Mouse (Mus musculus): Measurements from ENCODE around the gene Ccni.

Ccni gene

DNA sequence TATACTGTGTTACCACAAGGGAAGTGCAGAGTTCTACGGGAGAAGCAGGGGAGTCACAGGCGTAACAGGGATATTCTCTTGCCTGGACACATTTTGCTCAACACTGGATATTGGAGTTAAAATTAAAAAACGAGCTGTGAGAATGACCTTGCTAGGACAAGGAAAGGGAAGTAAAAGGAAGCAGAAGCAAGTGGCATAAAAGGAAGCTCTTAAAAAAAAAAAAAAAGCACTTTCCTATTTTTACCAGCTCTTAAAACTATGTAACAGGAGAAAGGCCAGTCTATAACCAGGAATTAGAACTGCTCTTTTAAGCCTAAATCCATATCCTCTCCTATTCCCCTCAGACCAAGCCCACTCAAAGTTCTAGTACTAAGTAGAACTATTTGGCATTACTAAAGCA is 8.1 kb downstream of the Ccni start:
- DNase-seq (ENCODE audit: low spot score): no peak

GRCm38 (mm10) chr5:93190428-93190827 is 15.9 kb downstream of the Ccni start:
- DNase-seq (ENCODE audit: low spot score): no peak

DNA sequence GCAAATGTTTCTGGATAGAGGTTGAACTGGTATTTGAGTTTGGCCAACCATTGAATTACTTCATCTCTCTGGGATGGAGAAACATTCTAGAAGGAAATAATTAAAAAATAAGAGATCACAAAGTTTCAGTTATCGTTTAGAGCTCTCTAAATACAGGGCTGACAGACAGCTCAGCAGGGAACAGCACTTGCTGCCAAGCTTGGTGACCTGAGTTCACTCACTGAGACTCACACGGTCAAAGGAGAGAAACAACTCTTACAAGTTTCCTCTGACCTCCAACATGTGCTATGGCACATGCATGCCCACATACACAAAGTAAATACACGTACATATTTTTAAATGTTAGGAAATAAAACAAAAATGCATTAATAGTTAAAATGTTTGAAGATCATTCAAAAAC is 16.7 kb downstream of the Ccni start:
- no peak for DNase-seq (ENCODE audit: low spot score)

DNA sequence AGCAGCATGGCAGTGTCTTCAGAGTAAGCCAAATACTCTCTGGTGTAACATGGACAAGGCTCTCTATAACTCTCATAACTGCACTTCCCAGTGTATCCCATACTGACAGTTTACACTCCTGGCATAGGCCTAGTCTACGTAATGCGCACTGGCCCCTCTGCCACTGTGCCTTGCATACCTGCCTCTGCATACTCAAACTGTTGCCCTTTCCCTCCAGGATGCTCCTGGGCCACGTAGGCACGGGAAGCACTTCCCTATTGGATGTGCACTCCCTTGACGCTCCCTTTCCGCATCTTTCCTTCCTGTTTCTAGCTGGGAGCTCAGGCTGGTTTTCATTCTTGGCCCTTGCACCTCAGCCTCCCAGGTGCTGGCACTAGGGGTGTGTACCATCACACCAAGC is 21.7 kb downstream of the Ccni start:
- DNase-seq (ENCODE audit: low spot score): no peak

DNA sequence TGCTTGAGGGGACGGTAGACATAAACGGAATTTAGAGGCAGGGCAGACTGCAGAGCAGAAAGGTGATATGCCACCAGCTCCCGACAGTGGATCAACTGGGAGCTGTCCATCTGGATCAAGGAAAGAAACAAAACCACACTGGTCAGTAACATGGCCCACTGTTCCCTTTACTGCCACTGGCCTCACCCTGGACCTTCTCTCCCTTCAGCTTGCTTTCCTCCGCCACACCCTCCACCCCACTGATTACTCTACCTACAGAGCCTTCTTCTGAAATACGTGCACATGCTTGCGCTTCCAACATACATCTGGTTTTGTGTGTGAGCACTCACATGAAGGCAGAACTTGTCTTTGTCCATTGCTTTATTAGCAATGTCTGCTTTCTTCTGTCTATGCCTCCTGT is 23.0 kb downstream of the Ccni start:
- DNase-seq (ENCODE audit: low spot score): no peak

DNA sequence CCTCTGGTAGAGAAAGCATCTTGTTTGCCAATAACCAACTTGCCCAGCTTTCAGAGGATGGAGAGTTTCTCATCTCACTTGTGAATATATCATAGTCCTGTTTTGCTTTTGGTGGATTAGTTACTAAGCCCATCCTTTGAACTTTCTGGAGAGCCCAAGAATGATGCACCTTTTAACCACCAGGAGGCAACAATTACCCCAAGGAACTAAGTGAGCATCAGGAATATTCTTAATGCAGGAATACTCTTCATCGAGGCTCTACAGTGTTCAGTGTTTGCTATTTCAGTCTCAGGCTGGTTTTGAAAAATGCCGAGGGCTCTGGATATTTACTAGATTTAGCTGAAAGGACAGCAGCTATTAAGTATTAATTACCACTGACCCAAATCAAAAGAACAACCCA is 26.0 kb downstream of the Ccni start:
- DNase-seq (ENCODE audit: low spot score): peak; percentile 30

GRCm38 (mm10) chr5:93178616-93179015 is 27.7 kb downstream of the Ccni start:
- DNase-seq (ENCODE audit: low spot score): no peak

DNA sequence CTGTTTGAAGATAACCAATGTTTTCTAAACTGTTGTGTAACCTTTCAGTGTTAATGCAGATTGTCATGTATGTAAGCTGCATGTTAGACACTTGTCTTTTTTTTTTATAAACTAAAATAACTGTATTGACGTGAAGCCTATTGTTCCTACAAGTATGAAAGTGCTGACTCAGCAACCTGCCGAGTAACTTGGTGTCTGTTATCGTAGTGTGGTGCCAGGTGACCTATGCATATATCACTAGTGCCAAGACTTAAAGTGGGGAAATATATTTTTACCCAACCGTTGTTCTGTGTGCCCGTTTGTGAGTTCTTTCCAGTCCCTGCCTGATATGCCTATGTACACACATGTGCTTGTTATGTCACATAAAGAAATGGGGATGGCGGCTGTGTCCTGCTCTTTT is 31.6 kb downstream of the Ccni start:
- no peak for DNase-seq (ENCODE audit: low spot score)

DNA sequence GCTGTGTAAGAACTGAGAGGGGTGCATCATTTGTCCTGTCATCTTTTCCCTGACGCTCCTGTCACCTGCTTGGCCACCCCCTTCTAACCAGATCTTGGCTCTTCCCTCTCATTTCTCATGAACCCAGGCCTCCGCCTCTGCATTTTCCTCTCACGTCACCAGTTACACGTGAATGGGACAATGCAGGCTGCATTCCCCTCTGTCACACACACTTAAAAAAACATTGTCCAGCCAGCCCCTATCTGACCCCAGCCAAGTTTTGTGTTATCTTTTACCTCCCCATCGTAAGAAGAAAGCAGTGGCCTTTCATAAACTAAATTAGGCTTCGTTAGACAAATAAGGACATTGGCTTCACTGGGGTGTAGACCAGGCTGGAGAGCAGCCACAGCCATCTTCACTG is 33.8 kb downstream of the Ccni start:
- no peak for DNase-seq (ENCODE audit: low spot score)

DNA sequence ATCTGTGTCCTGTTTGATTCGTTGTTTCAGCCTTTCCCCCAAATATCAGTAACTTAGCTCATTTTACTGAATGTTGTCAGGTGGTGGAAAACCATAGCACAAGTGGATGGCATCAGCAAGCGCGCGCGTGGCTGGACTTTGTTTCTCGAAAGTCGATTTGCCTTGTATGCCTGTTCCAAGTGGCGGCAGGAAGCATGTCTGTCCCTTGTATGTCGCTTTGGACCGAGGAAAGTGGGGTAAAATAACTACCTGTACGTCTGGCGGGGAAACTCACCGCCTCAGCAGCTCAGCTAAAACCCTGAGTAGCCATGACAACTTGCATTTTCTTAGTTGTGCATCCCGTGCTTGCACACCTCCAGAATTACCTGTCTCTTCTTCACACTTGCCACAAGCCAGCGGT is 34.9 kb downstream of the Ccni start:
- DNase-seq (ENCODE audit: low spot score): no peak

- DNase-seq (ENCODE audit: low spot score): peak; percentile 39
Observed at GRCm38 (mm10) chr5:93168654-93169053, 37.6 kb downstream of the Ccni start.

DNA sequence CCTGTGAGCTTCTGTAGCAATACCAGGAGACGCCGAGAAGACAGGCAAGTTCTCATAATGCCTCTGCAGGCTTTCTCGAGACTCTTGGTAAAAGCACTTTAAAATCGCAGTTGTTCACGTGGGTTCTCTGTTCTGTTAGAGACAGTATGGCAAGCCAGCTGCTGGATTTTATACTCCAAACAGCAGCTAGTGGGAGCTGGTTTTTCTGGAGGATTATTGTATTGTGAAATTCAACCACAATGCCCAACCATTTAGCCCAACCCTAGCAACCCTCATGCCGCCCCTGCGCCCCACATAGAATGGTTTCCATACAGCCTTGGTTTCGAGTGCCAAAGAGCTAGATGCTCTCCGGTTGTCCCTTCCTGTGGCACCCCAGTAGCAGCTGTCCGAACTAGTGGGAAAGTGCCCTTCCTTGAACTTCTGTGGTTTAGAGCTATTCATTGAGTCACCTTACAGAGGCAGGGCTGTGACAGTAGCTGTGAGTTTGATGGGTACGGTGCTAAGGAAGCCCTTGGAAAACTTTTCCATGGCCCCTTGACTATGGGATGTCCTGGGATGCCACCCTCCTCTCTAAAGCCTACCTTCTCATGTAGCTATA is 38.3 kb downstream of the Ccni start:
- DNase-seq (ENCODE audit: low spot score): no peak

- DNase-seq (ENCODE audit: low spot score): peak; percentile 73
Observed at GRCm38 (mm10) chr5:93163541-93163940, 42.8 kb downstream of the Ccni start.

DNA sequence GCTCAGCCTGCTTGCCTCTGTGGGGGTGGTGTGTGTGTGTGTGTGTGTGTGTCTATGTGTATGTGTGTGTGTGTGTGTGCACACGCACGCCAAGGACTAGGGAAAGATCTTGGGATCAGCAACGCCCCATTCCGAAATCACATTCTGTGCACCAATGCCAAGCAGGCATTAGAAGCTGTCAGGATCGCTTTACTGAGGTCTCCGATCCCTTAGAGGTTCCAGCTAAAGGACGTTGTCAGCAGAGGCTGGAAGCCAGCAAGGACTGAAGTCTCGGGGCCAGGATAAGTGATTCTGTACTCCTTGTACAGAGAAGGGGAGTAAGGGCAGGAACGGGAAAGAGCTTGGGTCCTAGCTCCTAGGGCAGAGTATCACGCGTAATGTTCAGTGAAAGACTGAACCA is 51.9 kb downstream of the Ccni start:
- DNase-seq (ENCODE audit: low spot score): no peak

- no peak for DNase-seq (ENCODE audit: low spot score)
Observed at GRCm38 (mm10) chr5:93152451-93152850, 53.8 kb downstream of the Ccni start.

GRCm38 (mm10) chr5:93151985-93152384 is 54.3 kb downstream of the Ccni start:
- no peak for DNase-seq (ENCODE audit: low spot score)

DNA sequence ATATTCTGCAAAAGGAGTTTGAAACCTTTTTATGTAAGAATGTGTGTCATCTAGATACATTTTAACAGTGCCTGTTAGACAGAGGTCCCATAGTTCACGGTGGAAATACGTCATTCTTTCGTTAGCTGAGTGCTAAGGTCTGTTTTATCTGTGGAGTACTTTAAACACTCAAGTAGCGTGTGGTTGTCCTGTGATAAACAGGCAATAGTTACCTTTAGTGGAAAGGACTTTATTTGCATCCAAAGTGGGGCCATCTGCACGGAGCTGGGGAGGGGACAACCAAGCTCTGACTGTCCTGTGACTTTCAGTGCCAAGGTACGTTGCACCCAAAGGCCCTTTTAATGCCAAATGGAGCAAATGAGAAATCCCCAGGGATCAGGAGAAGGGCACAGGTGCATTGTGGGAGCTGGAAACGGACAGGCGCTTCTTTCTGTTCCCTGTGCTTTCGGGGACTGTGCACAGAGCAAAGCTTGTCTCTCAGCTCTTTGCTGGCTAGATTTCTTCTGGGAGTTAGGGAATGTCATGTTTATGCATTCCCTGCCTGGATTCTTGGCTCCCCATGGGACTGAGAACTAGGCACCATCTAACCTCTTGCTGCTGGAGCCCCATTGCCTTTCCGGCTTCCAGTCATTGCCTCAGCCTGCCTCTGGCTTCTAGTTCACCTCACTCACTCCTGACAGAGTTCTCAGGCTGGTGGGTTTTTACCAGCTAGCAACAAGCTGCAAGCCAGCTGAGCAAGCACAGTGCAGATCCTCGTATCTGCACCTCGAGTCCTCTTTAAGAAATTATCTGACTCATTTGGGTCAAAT is 56.1 kb downstream of the Ccni start:
- no peak for DNase-seq (ENCODE audit: low spot score)

- no peak for DNase-seq (ENCODE audit: low spot score)
Observed at GRCm38 (mm10) chr5:93145504-93145903, 60.8 kb downstream of the Ccni start.

DNA sequence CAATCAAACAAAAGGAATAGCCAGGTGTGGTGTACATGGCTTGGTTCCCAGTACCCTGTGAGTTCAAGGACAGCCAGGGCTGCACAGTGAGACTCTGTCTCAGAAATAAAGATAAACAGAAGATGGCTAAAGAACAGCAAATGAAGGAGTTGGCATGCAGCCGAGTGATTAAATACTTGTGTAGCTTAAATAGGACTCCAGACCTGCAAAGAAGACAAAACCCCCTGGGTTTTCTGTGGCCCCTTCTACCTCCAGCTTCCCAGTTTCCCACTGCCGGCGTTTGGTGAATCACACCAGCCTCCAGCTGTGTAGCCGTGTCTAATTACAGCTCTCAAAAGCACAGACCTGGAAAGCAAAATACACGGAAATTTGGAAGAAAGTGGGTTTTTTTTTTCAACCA is 61.4 kb downstream of the Ccni start:
- DNase-seq (ENCODE audit: low spot score): no peak

DNA sequence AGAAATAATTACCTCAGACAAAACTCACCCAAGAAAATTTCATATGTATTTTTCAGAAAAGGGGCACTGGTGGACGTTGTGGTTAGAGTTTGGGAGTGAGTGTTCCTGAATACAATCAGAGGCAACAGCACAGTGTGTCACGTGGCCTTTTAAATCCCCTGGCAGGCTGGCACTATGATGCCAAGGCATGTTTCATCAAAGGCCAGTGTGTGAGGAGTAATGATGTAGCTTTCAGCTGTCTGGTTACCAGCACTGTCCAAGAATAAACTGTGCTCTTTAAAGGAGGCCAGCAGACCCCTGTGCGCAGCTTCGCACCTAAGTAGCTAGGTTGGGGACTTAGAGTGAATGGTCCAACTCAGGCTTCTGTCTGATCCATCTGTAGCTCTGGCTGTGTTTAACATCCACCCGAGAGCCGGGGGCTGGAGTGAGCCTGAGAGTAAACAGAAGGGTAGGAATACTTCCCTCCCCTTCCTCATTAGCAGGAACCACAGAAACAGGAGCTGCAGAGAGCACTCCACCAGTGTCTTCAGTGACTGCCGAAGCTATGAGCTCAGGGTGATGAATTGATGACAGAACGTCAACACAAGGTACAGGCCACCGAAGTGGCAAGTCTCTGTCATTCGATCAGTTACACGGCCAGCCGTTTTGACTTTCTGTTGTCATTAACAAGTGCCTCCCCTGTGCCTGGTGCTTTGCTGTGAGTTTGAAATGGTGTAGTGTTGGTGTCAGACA is 62.8 kb downstream of the Ccni start:
- DNase-seq (ENCODE audit: low spot score): peak; percentile 48

GRCm38 (mm10) chr5:93140747-93141146 is 65.5 kb downstream of the Ccni start:
- DNase-seq (ENCODE audit: low spot score): no peak

DNA sequence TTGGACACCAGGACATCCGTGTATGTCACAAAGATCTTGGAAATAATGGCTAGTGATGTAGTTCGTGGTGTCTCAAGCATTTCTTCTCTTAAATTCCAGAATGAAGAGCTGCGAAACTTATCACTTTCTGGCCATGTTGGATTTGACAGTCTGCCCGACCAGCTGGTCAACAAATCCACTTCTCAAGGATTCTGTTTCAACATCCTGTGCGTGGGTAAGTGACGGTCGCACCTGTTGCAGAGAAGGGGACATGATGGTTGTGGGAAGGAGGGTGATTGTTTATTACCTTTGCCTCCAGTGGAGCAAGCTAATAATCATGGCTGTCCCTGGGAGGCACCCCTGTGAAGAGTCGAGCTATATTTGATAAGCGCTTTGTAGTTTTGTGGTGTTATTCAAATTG is 66.9 kb downstream of the Ccni start:
- DNase-seq (ENCODE audit: low spot score): no peak

GRCm38 (mm10) chr5:93136956-93137586 is 69.2 kb downstream of the Ccni start:
- DNase-seq (ENCODE audit: low spot score): no peak
